Mouse (Mus musculus) embryo, embryonic 9.5 days (tissue): ENCODE results near the gene Tradd.
"Not testable (repeated sequence)": the region's sequence is repeated elsewhere in the genome, so short reads cannot be mapped to it uniquely, and the experiment has no call there.

Experiments used
- DNase-seq: peaks from one replicate; pipeline ENCODE4 v3.0.0-alpha.2; 2017; ENCODE audit errors: extremely low spot score

Tradd gene

DNA sequence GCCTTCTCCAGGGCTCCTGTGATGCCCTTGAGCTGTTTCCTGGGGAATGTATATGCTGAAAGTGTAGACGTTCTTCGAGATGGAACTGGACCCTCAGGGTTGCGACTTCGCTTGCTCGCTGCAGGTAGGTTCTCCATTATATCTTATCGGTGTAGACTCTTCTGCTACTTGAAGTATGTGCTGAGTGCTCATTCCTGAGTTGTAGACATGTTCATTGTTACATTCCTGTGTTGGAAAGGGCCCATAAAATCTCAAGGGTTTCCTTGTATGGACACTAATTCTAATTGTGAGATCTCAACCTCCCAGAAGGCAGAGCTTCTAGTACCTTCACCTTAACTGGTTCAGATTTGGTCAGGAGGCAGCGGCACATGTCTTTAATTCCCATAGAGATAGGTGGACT is 23.4 kb downstream of the Tradd start:
- DNase-seq, result no peak

DNA sequence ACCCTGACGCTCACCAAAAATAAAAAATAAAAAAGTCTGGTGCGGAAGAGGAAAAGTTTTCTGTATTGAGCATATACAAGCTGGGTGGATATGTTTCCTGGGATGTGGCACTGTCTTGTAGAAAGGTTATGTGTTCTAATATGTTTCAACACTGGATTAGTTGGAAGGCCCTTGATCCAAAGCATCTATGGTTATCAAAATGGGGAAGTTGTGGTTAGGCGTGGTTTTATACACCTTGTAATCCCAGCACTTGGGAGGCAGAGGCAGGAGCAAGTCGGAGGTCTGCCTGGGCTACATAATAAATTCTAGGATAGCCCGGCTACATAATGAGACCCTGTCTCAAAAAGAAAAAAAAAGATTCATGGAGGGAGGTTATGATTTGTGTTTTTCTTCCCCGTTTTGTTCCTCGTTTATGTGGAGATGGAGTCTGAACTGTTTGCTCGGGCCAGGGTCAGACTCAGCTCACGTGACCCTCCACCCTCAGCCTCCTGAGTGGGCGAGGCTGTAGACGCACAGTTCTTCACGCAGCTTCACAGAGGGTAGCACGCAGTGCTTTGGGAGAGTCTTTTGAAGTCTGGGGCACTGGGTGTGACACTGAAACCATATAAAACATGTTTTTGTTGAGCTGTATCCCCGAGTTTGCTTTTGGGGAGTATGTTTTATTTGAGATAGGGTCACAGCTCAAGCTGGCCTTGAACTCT is 26.8 kb downstream of the Tradd start:
- no peak for DNase-seq

DNA sequence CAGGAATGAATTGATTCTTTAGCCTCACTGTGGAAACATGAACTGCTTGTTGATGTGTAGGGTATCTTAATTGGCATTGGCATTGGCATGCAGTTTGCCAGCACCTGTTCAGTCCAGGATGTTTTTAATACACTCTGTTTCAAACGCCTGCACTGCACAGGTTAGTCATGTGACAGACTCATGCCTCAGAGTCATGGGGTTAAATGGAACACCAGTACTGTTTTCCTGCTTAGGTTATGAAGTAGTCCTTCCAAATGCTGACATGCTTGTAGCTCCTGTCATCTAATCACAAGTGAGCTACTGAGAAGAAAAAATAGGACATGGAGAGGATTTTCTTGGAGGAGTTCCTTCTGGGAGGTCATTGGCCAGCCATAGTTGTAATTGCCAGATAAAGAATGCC is 29.2 kb downstream of the Tradd start:
- no peak for DNase-seq

DNA sequence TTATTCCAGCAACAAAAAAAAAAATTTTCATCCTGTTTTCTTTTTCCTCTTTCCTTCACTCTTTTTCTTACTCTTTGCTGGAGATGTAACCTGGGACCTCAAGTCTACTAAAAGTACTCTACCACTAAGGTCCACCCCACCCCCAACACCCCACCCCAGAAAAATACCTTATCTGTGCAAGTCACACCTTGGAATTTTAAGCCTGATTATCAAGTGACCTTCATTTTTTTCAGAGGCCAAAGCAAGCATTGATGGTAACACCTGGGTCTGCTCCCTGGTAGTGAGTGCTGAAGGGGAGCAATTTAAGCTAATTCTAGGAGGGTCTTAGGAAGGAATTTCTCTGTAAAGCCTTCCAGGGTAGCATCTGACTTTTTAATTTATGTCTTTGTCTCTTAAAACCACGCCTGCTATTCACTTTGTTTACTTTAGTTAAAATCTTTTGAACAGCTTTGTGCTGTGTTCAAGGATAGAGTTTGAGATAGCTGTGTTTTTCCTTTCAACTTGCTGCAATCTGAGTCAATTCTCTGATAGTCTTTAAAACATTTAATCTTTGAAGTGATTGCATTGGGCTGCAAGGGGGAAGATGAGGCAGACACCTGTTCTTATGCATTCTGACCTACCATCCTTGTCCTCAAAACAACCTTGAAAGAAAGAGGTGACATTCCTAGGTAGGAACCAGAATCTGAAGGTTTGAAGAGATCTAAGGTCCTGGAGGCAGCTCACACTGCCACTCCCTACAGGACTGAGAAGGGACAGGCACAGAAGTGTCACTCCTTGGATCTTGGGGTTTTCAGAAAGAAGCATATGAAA is 31.1 kb downstream of the Tradd start:
- no peak for DNase-seq

DNA sequence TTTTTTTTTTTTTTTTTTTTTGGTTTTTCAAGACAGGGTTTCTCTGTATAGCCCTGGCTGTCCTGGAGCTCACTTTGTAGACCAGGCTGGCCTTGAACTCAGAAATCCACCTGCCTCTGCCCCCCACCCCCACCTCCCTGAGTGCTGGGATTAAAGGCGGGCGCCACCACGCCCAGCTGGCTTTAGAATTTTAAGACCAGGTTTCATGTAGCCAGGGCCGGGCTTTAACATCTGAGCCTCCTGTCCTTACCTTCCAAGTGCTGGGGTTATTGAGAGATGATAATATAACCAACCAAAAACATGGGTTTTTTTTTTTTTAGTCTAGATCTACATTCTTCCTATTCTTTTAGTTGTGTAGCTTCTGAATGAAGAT is 32.1 kb downstream of the Tradd start:
- DNase-seq, result not testable (repeated sequence)

DNA sequence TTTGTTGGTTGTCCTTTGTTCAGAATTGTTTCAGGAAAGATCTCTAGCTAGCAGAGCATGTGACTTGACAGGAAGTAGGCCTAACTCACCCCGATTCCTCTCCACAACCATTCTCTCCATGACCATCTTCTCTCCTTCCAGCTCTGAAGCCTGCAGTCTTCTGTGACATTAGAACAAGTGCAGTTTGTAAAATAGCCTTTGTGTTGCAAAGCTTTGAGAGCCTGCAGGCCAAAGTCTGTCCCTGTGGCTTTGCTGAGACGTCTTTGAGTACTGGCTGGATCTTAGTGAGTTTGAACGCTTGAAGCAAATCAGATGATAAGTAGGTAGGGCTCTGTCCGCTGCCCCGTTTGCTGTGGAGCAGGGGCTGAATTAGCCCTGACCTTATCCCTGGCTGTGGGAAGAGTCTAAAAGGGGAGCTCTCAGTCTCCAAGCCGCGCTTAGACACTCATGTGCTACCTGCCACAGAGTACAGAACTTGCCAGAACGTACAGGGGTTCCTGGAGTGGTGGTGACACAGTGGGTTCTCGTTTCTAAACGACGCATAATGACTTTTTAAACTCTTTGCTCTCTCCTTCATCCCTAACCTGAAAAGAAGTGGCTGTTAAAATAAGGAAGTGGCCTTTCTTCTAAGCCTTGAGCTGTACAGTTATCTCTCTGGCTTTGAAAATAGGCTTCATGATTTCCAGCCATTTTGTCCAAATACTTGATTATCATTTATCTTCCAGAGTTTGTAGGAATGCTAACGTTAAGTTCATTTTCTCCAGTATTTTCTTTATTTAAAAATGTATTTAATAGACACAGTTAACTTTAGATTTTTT is 32.7 kb downstream of the Tradd start:
- no peak for DNase-seq

DNA sequence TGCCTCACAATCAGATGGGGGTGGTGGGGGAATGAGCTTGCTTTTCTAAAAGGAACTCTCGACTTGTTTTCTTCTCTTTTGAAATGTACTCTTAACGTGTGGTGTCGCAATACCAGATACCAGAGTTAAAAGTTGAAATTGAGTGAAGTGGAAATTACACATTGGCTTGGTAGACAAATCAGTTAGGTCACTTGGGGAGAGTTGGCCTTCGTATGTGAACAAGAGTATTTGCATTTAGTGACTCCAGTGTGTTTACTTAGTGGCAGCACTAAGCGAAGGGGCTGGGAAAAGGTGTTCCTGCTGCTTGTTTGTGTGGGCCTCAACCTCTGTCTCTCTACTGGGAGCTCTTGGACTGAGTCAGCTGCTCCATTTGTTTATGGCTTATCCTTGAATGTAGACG is 38.5 kb downstream of the Tradd start:
- no peak for DNase-seq

DNA sequence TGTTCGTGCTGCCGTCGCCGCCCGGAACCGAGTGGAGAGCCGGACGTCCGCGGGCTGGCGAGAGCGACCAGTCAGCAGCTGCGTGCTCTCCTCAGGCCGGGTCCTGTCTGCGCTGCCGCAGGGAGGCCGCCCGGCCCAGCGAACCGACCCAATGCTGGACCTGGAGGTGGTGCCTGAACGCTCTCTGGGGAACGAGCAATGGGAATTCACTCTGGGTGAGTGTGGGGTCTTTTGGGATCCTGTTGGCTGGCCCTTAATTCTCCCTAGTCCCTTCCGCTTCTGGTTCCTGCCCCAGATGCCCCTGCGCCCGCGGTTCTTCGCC is 39.2 kb downstream of the Tradd start:
- DNase-seq, result no peak

DNA sequence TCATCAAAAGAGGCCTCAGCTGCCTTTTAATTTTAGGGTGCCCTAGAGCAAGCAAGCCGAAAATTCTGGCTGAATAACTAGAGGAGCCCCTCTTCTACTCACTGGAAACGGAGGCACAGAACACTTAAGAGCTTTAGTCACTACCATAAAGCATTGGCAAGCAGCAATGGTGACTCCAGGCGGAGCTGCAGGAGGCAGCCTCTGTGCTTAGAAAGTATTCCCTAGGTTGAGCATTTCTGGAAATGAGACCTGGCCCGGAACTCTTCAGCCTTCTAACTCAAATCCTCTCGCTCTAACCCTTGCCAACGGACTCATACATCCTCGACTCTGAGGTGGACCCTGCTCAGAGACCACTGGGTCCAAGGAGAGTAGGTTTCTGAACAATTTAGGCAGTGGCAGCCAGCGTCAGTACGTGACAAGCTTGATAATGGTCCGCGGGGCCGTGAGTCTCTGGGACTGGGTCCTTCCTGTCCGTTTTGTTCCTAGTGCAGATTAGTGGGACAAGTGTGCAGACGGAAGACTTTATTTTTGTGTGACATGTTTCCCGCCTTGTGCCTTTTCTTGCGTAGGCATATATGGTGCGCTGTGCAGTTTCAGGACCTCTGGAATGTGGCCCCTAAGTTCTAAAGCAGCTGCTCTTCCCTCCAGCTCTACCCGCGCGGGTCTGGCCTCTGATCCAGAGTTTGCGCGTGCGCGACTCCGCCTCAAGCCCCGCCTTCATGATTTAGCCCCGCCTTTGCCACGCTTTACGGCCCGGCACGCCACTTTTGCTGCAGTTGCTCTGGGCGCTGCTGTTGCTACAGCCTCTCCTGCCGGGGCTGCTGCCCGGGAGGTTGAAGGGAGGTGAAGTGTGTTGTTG is 39.8 kb downstream of the Tradd start, which contains the start of gene D230025D16Rik:
Gene D230025D16Rik (plus strand): TSS at position 733 of the 859 bp plus-strand sequence.
- peak; percentile 98 for DNase-seq

DNA sequence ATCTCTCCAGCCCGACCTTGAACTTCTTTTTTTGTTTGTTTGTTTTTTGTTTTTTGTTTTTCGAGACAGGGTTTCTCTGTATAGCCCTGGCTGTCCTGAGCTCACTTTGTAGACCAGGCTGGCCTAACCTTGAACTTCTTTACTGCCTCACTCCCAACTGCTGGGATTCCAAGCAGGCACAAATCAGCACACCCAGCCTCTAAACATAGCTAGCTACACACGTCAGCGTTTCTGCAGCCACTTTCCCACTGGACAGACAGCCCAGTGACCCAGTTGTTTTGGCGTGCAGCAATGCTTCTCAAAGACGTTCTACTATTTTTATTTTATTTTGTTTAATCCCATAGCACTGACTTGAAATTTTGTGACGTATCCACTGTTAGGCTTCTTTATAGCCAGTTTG is 40.6 kb downstream of the Tradd start:
- DNase-seq, result no peak

DNA sequence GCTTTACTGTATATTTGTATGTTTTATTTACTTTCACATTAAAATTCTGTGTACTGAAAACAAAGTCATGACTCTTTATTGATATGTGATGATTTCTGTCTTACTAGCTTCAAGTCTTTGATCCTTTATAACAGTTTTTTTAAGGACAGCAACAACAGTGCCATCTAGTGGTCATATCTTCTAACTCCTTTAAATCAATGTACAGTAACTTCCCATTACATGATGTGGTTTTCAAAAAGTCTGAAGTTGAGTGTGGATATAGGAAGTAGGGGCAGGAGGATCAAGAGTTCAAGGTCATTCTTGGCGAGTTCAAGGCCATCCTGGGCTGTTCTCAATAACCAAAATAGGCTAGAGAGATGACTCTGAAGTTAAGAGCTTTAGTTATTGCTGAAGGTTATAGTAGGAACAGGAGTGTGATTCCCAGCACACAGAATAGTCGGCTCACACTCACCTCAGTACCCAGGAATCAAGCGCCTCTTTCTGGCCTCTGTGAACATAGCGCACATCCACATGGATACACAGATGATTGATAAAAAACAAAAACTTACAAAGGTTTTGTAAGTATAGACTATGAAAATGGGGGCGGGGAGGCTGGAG is 46.4 kb downstream of the Tradd start:
- peak; percentile 31 for DNase-seq

DNA sequence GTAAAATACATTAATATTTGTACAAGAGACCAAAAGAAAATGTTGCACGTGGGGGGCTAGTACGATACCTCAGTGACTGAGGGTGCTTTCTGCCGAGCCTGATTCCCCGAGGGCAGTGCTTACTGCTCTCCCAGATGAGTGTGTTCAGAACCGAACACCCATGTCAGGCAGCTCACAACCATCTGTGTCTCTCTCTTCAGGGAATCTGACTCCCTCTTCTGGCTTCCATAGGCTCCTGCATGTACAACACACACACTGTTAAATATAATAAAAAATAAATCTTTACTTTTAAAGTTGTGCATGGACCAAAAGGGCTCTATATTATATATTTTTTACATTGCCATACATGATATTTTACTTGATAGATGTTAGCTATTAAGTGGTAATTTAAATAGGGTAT is 50.3 kb downstream of the Tradd start:
- DNase-seq, result no peak

DNA sequence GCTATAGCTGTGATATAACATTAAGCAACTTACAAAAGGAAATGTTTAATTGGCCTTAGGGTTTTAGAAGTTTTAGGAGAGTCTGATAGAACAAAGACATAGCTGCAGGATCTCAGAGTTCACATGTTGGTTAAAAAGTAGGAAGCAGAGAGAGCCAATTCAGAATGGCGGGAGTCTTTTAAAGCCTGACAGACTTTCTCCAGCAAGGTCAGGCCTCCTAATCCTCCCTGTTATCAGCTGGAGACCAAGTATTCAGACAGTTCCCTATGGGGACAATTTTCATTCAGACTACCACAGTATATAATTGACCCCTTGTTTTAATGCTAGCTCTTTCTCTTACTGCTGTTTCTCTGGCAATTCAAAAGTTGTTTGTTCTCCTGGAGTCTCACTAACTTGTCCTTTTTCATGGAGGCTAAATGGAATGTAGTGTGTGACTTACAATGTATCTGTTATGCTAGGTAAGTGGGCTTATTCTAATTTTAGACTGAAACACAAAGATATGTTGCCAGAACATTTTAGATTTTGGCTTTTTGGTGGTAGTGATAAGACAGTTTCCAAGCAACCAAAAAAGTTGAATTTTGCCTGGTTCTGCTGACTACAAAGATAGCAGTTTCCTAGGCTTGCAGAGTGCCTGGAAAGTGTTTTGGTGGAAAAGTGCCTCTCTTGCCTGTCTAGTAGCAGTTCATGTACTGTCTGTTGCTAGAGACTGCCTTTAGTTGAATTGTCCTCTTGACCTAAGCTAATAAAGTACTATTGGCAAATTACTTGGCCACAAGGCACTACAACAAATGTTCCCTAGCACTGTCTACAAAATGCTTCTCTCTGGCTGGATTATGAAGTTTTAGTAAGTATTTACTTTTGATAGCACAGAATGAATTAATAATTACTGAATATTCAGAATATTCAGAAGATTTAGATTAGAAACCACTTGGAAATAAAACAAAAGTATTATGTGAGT is 55.0 kb downstream of the Tradd start:
- no peak for DNase-seq
